Mouse (Mus musculus): ENCODE measurements around the gene Cd81. TPM values are rescaled to one million over a fixed set of nuclear protein-coding genes. Genes with fewer than 3 reads are reported as not detected.

The Cd81 gene
- total RNA-seq, 2 experiments from 2014 or later: 77.3 to 201 TPM

GRCm38 (mm10) chr7:143044826-143045206 lies 7.7 kb upstream of the Cd81 start:
- ATAC-seq (replicated peaks; ENCODE audit: poor library complexity, severe bottlenecking): no peak

DNA sequence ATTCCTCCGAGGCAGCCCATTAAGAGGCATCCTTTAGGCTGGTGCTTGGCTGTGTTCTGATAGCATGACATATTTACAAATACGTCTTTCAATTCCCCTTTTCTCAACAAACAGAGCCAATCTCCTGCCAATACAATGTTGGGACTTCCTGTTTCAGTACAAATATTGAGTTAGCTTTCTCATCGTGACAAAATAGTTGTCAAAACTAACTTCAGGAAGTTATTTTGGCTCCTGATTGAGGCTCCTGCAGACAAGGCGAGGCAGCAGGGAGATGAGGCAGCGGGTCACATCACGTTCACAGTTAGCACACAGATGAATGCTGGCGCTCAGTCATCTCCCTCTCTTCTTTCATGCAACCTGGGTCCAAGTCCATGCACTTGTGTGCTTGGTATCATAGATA lies 6.2 kb upstream of the Cd81 start:
- ATAC-seq (replicated peaks; ENCODE audit: poor library complexity, severe bottlenecking): peak; percentile 68

- ATAC-seq (replicated peaks; ENCODE audit: poor library complexity, severe bottlenecking): no peak
These were observed 3.2 kb upstream of the Cd81 start for GRCm38 (mm10) chr7:143049331-143049730.

- ATAC-seq (replicated peaks; ENCODE audit: poor library complexity, severe bottlenecking): no peak
These were observed 2.4 kb upstream of the Cd81 start for GRCm38 (mm10) chr7:143049841-143050816.

- no peak for ATAC-seq (replicated peaks; ENCODE audit: poor library complexity, severe bottlenecking)
These were observed 1.2 kb upstream of the Cd81 start for GRCm38 (mm10) chr7:143051316-143051715.

GRCm38 (mm10) chr7:143053008-143053899 lies 715 bp downstream of the Cd81 start:
- peak; percentile 25 for ATAC-seq (replicated peaks; ENCODE audit: poor library complexity, severe bottlenecking)

DNA sequence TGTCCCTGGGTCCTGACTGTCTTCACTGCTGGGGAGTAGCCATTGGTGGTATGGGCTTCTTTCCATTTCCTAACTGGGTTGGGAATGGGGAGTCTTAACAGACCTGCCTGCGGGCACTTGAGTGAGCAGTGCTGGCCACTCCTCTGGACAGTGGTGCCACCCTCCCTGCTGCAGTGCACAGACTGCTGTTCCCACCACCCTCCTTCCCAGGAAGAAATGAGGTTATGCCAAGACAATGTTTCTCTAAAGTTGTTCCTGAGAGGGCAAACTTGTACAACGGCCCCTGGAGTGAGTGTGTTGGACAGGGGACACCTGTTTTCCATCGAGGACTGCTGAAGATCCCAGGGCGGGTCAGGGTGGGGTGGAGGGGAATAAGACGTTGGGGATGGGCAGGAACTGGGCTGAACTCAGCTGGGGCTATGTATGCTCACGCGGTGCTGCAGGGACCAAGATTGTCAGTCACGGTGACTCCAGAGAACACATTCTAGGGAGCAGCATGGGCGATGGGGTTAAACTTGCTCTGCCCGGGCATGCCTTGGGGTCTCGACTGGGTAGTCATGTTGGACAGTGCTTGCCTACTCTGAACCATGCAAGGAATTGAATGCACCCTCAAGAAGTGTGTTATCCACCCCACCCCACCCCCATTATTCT lies 1.5 kb downstream of the Cd81 start:
- ATAC-seq (replicated peaks; ENCODE audit: poor library complexity, severe bottlenecking): no peak

DNA sequence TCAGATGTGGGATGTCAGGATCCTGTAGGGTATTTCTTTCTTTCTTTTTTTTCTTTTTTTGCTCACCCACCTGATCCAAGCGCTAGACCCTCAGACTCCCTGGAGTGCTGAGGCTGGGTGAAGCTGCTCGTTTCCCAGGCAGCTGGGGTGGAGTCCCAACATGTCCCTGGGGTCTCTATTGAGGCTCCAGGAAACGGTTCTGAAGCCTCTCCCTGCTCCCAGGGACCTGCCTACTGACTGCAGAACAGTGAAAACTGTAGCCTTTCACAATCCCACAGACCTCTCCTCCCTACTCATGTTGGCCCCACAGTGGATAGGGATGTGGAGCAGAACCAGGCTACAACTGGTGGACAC lies 2.0 kb downstream of the Cd81 start:
- no peak for ATAC-seq (replicated peaks; ENCODE audit: poor library complexity, severe bottlenecking)

DNA sequence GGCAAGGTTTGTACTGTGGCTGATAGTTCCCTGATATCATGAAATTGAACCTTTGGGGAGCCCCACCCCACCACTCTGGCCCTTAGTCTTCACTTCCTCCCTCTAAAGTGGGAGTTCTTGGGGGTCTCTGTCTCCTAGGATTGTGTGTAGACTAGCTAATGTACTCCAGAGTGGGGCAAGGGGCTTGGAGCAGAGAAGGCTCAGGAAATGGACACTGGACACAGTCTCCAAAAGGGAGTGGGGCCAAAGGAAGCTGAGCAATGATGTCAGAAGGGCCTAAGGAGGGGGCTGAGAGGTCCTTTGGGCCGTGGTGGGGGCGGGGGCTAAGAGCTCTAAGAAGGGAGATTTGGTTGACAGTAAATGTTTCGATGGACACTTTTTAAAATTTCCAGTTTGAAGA lies 2.5 kb downstream of the Cd81 start:
- ATAC-seq (replicated peaks; ENCODE audit: poor library complexity, severe bottlenecking): no peak

GRCm38 (mm10) chr7:143055499-143056186 lies 3.1 kb downstream of the Cd81 start:
- peak; percentile 48 for ATAC-seq (replicated peaks; ENCODE audit: poor library complexity, severe bottlenecking)

GRCm38 (mm10) chr7:143057023-143057422 lies 4.5 kb downstream of the Cd81 start:
- no peak for ATAC-seq (replicated peaks; ENCODE audit: poor library complexity, severe bottlenecking)

DNA sequence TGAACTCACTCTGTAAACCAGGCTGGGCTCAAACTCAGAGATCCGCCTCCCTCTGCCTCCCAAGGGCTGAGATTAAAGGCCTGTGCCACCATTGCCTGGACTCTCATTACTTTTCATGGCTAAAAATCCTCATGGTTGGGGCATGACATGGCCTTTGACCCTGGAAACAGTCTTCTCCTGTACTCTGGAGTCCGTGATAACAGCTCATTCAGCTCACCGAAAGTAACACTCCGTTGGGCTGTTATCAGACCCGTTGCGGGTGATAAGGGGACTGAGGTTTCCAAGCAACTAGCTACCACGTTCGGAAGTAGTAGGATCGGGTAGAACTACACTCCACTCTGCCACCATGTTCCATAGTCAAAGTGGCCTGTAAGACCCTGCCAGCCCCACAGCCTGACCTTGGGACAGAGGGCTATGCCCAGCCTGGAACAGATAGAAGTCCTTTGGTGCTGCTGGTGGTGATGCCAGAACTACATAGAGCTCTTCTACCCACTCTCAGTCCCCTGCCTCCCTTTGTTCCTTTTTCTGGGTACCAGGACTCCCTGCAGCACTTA lies 5.2 kb downstream of the Cd81 start:
- no peak for ATAC-seq (replicated peaks; ENCODE audit: poor library complexity, severe bottlenecking)

DNA sequence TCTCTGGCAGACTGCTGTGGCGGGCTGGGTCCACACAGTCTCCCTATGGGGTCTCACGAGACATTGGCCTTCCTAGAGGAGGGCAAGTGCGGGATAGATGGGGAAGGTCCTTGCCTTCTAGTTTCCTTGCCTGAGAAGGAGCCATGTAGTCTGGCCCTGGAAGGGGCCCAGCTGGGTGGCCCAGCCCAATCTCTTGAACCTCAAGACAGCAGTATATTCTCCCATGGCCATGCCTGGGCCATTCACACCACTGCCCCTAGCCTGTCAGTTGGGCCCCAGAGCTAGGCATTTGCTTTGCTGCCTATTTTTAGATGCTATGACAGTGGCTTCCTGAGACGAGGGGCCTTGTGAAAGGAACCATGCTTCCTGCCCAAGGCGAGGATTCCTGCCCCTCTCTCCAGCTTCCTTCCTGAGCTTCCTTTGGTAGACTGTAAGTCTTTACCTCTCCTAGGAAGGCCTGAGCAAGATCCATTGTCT lies 5.7 kb downstream of the Cd81 start:
- peak; percentile 16 for ATAC-seq (replicated peaks; ENCODE audit: poor library complexity, severe bottlenecking)

DNA sequence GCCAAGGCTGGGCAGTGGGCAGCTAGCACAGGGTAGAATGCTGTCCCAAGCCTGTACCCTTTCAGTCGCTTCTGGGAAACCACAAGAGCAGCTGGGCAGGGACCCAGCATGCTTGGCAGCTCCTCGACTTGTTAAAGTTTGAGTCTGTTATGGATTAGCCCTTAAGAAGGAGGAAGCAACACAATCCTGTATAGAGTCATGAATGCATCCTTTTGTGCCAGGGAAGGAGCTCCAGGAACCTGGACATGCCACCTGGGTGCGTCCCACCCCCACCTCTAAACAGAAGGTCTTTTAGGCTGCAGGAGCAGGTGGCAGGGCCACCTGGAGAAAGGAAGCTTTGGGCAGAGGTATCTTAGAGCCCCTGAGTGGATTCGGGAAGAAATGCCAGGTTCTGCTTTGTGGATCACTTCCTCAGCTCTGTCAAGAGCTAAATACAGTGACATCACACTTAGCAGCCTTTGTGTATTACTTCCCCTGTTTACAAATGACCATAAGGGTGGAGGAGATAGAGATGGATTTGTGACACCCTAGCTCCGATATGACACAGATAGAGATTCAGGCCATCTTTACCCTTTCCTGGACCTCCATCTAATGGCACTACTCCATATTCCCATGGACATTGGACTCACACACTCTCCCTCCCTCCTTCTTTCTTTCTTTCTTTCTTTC lies 6.8 kb downstream of the Cd81 start:
- ATAC-seq (replicated peaks; ENCODE audit: poor library complexity, severe bottlenecking): peak; percentile 62

- no peak for ATAC-seq (replicated peaks; ENCODE audit: poor library complexity, severe bottlenecking)
These were observed 10.2 kb downstream of the Cd81 start for GRCm38 (mm10) chr7:143062704-143063103.

GRCm38 (mm10) chr7:143064226-143064625 lies 11.7 kb downstream of the Cd81 start:
- no peak for ATAC-seq (replicated peaks; ENCODE audit: poor library complexity, severe bottlenecking)

- no peak for ATAC-seq (replicated peaks; ENCODE audit: poor library complexity, severe bottlenecking)
These were observed 13.2 kb downstream of the Cd81 start for GRCm38 (mm10) chr7:143065692-143066091.

DNA sequence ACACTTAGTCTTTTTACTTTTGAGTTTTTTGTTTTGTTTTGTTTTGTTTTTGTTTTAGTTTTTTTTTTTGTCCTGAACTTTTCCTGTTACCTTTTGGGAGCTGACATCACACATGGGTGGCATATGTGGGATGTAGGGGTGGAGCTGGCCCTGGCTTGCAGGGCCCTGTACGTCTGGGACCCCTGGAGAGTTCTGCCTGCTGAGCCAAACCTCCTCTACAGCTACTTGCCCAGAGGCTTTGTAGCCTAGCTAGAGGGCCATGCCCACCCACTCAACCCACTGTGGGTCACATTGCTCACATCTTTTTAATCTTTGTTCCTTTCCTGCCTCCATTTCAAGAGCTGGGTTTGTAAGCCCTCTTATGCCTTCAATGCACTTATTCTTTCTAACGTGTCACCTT lies 14.9 kb downstream of the Cd81 start:
- ATAC-seq (replicated peaks; ENCODE audit: poor library complexity, severe bottlenecking): no peak

DNA sequence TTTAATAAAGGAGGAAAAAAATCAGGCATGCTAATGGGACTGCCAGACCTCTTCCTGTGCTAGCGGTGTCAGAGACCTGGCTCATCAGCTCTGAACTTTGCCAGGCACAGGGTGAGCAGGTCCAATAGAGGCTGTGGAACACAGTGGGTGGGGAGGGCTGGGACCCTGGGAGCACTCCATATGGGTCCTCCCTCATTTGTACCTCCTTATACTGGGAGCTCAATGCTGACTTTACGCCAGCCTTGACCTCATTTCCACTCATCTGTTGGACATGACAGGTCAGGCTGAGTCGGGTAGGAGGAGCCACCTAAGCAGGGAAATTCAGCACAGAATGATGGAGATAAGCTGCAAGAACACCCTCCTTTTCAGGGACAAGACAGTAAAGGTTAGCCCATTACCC lies 15.4 kb downstream of the Cd81 start:
- no peak for ATAC-seq (replicated peaks; ENCODE audit: poor library complexity, severe bottlenecking)
